Mouse (Mus musculus): ENCODE results near the gene Ascc2. TPM values are rescaled to one million over a fixed set of nuclear protein-coding genes. Genes with fewer than 3 reads are reported as not detected.
"Not testable (repeated sequence)": the region's sequence is repeated elsewhere in the genome, so short reads cannot be mapped to it uniquely, and the experiment has no call there.

The Ascc2 gene
- polyA plus RNA-seq, 1 experiment from 2014 or later, result 40.1 TPM

DNA sequence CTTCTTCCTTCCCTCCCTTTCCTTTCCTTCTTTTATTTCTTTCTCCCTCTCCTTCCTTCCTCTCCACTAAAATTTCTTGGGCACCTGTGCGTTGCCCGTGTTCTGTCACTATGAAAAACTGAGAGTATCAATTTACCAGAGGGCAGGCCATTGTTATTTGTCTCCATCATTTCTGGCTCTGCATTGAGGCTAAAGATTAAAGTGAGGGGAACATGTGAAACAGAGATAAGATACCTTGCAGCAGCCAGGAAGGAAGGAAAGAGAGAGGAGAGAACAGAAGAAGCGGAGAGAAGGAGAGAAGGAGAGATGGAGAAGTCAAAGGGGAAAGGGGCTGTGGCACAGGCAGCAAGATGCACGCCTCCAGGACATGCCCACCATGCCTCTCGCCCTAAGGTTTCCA lies 3.2 kb upstream of the Ascc2 start:
- Histone ChIP-seq H3K9me3 (no peaks in the 10 kb centered on the region), H3K9ac (no peak overlapping the region), H3K4me1 (peaks cover 19% of the 10 kb centered on the region), H3K4me2 (replicated peaks) (no peak overlapping the region), H3K36me3 (no peaks in the 10 kb centered on the region), H3K27ac (no peak overlapping the region), H3K27me3 (no peaks in the 10 kb centered on the region), H3K4me3 (no peak overlapping the region)
- 63% methylated on average over 5 of the region's 5 CpGs for WGBS
- no peak for ATAC-seq (ENCODE audit: insufficient number of reproducible peaks, insufficient read depth, low FRiP score, low TSS enrichment)

DNA sequence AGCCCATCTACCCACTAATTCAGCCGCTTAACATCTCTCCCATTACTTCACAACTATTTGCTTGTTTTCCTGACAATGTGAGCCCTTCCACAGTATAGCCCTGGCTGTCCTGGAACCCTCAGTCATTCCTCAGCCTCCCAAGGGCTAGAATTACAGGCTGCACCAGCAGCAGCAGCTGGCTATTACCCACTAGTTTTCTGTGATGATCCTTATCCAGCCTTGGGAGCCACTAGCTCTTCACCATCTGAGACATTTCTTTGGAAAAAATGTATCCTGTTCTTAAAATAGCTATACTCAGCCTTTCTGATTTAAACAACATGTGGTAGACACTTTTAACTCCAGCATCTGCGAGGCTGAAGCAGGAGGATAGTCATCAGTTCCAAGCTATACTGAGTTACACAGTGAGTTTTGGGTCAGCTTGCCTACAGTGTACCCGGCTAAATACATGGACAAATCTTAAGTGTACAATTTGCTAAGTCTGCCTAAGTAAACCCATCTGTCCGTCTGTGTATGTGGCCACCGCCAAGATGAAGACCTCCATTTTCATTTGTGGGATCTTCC lies 685 bp upstream of the Ascc2 start:
- peak overlapping the region; percentile 75 for H3K4me3 ChIP-seq
- H3K4me1 ChIP-seq, result peaks cover 8% of the 10 kb centered on the region
- 45% methylated on average over 5 of the region's 5 CpGs for WGBS
- H3K9me3 ChIP-seq, result no peaks in the 10 kb centered on the region
- H3K27ac ChIP-seq, result peak overlapping the region; percentile 41; the same call in 1 of the 2 replicates
- H3K27me3 ChIP-seq, result no peaks in the 10 kb centered on the region
- peaks cover 8% of the 10 kb centered on the region for H3K36me3 ChIP-seq
- no peak overlapping the region for H3K9ac ChIP-seq
- no peak for ATAC-seq (ENCODE audit: insufficient number of reproducible peaks, insufficient read depth, low FRiP score, low TSS enrichment)
- peak overlapping the region; percentile 85 for H3K4me2 ChIP-seq (replicated peaks)

DNA sequence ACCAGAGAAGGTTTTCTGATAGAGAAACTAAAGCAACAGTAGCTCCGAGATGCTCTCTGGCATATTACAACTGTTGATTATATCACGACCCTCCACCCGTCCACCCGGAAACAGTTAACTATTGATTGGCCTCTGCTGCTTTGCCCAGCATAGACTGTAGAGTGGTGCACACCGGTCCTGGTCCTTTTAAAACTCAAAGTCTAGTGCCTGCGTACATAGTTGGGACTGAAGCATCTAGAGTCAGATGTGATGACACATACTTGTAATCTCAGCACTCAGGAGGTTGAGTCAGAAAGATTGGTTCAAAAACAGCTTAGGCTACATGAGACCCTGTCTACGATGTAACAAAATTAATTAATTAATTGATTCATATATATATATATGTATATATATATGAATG lies 714 bp downstream of the Ascc2 start:
- Histone ChIP-seq H3K9ac (peak overlapping the region; percentile 63), H3K4me3 (peak overlapping the region; percentile 75), H3K4me1 (peaks cover 8% of the 10 kb centered on the region), H3K36me3 (peaks cover 8% of the 10 kb centered on the region), H3K27ac (no peak overlapping the region), H3K27me3 (no peaks in the 10 kb centered on the region), H3K9me3 (no peaks in the 10 kb centered on the region), H3K4me2 (replicated peaks) (peak overlapping the region; percentile 85)
- WGBS, result 23% methylated on average over 7 of the region's 7 CpGs
- no peak for ATAC-seq (ENCODE audit: insufficient number of reproducible peaks, insufficient read depth, low FRiP score, low TSS enrichment)

DNA sequence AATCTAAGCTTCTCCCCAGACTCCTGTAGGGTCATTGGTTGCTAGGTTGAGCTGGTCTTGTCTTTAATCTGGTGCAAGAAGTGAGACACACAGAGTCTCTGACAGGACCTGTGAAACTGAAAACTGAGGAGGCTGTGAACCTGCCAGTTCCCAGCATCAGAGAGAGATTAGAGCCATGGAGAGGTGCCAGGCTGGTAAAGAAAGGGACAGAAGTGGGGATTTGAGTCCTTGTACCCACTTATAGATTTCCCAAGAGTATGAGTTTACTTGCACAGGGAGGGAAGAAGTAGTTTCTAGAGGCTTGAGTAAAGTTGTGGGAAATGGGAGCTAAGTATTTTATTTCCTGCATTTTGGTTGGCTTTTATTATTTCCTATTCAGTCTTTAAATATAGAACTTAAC lies 3.6 kb downstream of the Ascc2 start:
- Histone ChIP-seq H3K4me2 (replicated peaks) (no peak overlapping the region), H3K4me3 (no peak overlapping the region), H3K9me3 (no peaks in the 10 kb centered on the region), H3K27me3 (no peaks in the 10 kb centered on the region), H3K27ac (no peak overlapping the region), H3K4me1 (peaks cover 8% of the 10 kb centered on the region), H3K36me3 (peaks cover 14% of the 10 kb centered on the region), H3K9ac (no peak overlapping the region)
- no peak for ATAC-seq (ENCODE audit: insufficient number of reproducible peaks, insufficient read depth, low FRiP score, low TSS enrichment)

DNA sequence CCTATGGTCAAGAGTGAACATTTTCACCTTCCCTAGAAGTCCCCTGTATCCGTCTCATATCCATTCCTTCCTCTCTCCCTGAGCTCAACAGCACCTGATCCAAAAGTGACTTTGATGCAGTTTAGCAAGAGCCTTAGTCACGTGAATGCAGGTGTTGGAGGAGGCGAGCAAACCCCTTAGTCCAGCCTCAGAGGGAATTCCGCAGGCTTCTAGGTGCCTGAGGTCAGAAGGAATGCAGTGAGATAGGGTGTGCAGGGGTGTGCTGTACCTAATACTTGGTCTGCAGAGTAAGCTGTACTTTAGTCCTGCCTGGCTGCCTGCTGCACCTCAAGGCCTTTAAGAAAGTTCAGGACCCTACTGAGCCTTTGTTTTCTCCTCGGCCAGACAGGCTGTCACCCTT lies 6.2 kb downstream of the Ascc2 start:
- Histone ChIP-seq H3K4me3 (no peak overlapping the region), H3K4me2 (replicated peaks) (no peak overlapping the region), H3K27me3 (no peaks in the 10 kb centered on the region), H3K36me3 (peaks cover 31% of the 10 kb centered on the region), H3K4me1 (peaks cover 2% of the 10 kb centered on the region; the same call in 1 of the 2 replicates), H3K9ac (no peak overlapping the region), H3K27ac (no peak overlapping the region), H3K9me3 (no peaks in the 10 kb centered on the region)
- ATAC-seq (ENCODE audit: insufficient number of reproducible peaks, insufficient read depth, low FRiP score, low TSS enrichment), result no peak
- 69% methylated on average over 5 of the region's 5 CpGs for WGBS

DNA sequence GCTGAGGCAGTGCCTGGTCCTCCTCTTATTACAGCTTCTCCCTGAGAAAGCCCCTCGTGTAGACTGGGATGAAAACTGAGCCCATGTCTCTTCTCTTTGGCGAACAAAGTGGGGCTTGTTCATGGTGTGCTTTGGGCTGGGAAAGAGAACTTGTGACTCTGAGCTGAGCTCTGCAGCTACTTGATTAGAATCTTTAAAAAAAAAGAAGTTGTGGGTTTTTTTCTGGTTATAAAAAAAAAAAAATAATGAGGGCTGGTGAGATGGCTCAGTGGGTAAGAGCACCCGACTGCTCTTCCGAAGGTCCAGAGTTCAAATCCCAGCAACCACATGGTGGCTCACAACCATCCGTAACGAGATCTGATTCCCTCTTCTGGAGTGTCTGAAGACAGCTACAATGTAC lies 7.6 kb downstream of the Ascc2 start:
- not testable (repeated sequence) for H3K4me3 ChIP-seq; H3K27me3 ChIP-seq; H3K9ac ChIP-seq; ATAC-seq (ENCODE audit: insufficient number of reproducible peaks, insufficient read depth, low FRiP score, low TSS enrichment); H3K4me1 ChIP-seq; H3K27ac ChIP-seq; H3K4me2 ChIP-seq (replicated peaks); H3K9me3 ChIP-seq
- 87% methylated on average over 6 of the region's 6 CpGs for WGBS
- peaks cover 44% of the 10 kb centered on the region for H3K36me3 ChIP-seq

DNA sequence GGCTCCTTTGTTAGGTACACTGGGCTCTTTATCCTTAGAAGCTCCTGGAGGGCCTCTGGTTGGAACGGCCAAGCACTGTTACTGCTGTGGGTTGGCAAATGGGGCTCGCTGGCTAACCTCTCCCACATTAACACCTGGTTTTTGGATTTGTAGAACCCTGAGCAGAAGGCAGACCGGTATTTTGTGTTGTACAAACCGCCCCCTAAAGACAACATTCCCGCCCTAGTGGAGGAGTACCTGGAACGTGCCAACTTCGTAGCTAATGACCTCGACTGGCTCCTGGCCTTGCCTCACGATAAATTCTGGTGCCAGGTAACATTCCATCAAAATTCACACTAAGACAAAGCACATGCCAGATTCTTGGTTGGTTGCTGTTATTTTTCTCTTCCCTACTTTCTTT lies 8.9 kb downstream of the Ascc2 start:
- Histone ChIP-seq H3K9ac (no peak overlapping the region), H3K27ac (no peak overlapping the region), H3K27me3 (no peaks in the 10 kb centered on the region), H3K4me3 (no peak overlapping the region), H3K36me3 (peaks cover 40% of the 10 kb centered on the region), H3K9me3 (no peaks in the 10 kb centered on the region), H3K4me2 (replicated peaks) (no peak overlapping the region), H3K4me1 (no peaks in the 10 kb centered on the region)
- 85% methylated on average over 9 of the region's 9 CpGs for WGBS
- ATAC-seq (ENCODE audit: insufficient number of reproducible peaks, insufficient read depth, low FRiP score, low TSS enrichment), result no peak

DNA sequence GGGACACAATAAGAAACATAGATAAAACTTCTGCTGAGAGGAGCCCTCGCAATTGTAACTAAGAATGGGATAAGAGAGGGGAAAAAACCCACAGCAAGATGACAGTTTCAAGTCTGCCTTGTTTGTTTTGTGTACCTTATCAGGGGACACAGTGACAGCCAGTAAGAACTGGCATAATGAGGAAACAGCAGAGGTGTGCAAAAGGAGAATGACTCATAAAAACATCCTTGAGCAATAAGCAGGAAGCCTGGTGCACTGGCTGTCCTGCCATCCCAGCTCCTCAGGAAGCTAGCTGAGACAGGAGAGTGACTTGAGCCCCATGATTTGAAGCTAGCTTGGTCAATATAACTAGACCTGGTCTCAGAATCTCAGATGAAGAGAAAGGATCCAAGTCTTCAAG lies 22.3 kb downstream of the Ascc2 start:
- Histone ChIP-seq H3K36me3 (peaks cover 55% of the 10 kb centered on the region), H3K4me3 (no peak overlapping the region), H3K27ac (no peak overlapping the region), H3K4me2 (replicated peaks) (no peak overlapping the region), H3K27me3 (no peaks in the 10 kb centered on the region), H3K9ac (no peak overlapping the region), H3K9me3 (no peaks in the 10 kb centered on the region), H3K4me1 (no peaks in the 10 kb centered on the region)
- ATAC-seq (ENCODE audit: insufficient number of reproducible peaks, insufficient read depth, low FRiP score, low TSS enrichment), result no peak
- 82% methylated on average over 1 of the region's 1 CpGs for WGBS

DNA sequence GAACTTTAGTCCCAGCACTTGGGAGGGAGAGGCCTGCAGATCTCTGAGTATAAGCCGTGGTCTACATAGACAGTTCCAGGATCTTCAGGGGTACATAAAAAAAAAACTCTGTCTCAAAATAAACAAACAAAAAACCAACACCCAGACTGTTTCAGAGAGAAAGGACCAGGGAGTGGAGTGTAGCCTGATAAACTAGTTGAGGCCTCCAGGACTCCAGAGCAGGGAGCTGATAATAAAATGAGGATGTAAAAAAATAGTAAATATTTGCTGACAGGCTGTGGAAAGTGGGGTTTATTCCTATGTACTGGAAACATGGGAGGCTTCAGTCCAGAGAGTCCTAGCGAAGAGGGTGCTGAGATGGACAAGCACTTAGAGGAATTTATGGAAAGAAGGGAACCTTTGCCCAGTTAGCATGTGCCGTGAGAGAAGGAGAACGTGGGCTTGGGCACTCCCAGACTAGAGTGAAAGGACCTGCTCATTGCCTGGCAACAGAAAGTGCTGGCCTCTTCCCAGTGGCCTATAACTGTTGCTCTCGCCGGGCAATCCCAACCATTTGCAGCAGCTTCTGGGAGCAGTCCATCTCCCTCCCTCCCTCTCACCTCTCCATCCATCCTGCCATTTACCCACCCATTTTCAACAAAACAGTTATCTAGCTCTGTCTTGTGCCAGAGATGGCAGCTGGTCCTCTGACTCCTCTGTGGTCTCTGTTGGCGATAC lies 22.9 kb downstream of the Ascc2 start:
- peaks cover 48% of the 10 kb centered on the region for H3K36me3 ChIP-seq
- no peak for ATAC-seq (ENCODE audit: insufficient number of reproducible peaks, insufficient read depth, low FRiP score, low TSS enrichment)

DNA sequence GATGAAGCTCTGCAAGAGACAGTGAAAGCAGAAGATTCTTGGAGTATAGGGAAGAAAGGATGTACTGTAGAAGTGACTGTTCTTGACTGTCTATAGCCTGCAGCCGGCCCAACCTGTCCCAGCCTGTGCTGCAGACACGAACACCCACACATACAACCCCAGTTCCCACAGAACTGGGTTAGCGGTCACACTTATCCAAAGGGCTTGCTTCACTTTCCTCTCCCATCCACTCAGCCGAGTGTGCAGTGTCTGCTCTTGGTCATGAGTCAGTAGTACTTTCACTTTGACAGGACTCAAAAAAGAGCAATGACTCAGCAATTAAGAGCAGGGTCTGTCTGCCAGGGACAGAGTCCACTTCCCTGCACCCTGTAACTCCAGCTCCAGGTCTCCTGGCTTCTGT lies 23.8 kb downstream of the Ascc2 start:
- 83% methylated on average over 4 of the region's 4 CpGs for WGBS

More for the DNA sequence above, 22.9 kb downstream of the Ascc2 start:
- no peaks in the 10 kb centered on the region for H3K27me3 ChIP-seq
- no peaks in the 10 kb centered on the region for H3K9me3 ChIP-seq
- no peak overlapping the region for H3K27ac ChIP-seq
- H3K9ac ChIP-seq, result no peak overlapping the region
- H3K4me1 ChIP-seq, result no peaks in the 10 kb centered on the region
- H3K4me2 ChIP-seq (replicated peaks), result no peak overlapping the region
- no peak overlapping the region for H3K4me3 ChIP-seq
- WGBS, result 83% methylated on average over 7 of the region's 7 CpGs

DNA sequence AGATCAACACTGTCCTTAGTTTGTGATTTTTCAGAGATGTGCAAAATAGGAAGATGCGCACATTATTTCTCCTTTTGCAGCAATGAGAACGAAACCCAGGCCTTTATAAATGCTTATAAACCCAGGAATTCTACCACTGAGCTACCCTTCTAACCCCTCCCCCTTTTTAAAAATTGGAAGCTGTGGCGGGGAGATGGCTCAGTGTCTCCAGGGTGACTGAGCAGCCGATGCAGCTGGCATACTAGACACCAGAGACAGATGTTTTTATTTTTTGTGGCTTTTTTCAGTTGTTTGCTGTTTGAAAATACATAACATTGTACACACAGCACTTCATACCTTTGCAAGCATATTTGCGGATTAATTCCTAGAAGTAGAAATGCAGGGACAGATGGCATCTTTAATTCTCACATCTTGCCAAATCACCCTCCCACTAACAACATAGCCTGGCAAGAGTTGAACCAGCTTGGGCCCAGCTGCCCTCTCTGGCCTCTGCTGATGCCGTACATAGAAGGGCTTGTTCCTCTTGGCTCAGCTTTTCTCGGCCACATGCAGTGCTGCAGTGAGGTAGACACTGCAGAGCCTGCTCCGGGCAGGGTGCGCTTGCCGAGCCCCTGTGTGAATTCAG lies 24.4 kb downstream of the Ascc2 start:
- ATAC-seq (ENCODE audit: insufficient number of reproducible peaks, insufficient read depth, low FRiP score, low TSS enrichment), result no peak
- H3K27ac ChIP-seq, result no peak overlapping the region
- no peaks in the 10 kb centered on the region for H3K9me3 ChIP-seq
- no peak overlapping the region for H3K9ac ChIP-seq
- 87% methylated on average over 10 of the region's 10 CpGs for WGBS
- H3K4me1 ChIP-seq, result no peaks in the 10 kb centered on the region
- H3K36me3 ChIP-seq, result peaks cover 48% of the 10 kb centered on the region
- H3K27me3 ChIP-seq, result no peaks in the 10 kb centered on the region
- no peak overlapping the region for H3K4me3 ChIP-seq
- H3K4me2 ChIP-seq (replicated peaks), result no peak overlapping the region

More for the DNA sequence above, 23.8 kb downstream of the Ascc2 start:
- H3K36me3 ChIP-seq, result peaks cover 48% of the 10 kb centered on the region
- no peaks in the 10 kb centered on the region for H3K4me1 ChIP-seq
- no peak overlapping the region for H3K27ac ChIP-seq
- no peak for ATAC-seq (ENCODE audit: insufficient number of reproducible peaks, insufficient read depth, low FRiP score, low TSS enrichment)
- no peak overlapping the region for H3K4me2 ChIP-seq (replicated peaks)
- no peak overlapping the region for H3K9ac ChIP-seq
- no peaks in the 10 kb centered on the region for H3K9me3 ChIP-seq
- no peak overlapping the region for H3K4me3 ChIP-seq
- no peaks in the 10 kb centered on the region for H3K27me3 ChIP-seq

DNA sequence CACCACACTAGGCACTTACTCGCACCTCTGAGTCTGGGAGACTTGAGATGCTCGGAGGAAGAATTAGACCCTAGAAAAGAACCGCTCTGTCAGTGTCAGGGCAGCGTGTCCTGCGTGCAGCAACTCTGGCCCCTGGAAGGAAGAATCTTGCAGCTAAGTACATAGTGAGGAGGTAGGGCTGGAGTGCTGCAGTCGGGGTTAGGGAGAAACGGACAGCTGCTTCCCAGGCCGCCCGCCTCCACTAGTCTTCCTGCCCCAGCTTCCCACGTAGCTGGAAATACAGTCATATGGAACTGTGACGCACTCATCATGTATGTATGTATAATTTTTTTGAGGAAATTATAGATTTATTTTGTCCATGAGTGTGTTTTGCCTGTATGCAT lies 24.9 kb downstream of the Ascc2 start:
- Histone ChIP-seq H3K36me3 (peaks cover 48% of the 10 kb centered on the region), H3K9me3 (no peaks in the 10 kb centered on the region), H3K4me1 (no peaks in the 10 kb centered on the region), H3K4me2 (replicated peaks) (no peak overlapping the region), H3K27me3 (no peaks in the 10 kb centered on the region), H3K27ac (no peak overlapping the region), H3K9ac (no peak overlapping the region), H3K4me3 (no peak overlapping the region)
- 90% methylated on average over 11 of the region's 11 CpGs for WGBS
- no peak for ATAC-seq (ENCODE audit: insufficient number of reproducible peaks, insufficient read depth, low FRiP score, low TSS enrichment)

Measured in embryonic facial prominence, embryonic 12.5 days (tissue).